Mouse (Mus musculus) midbrain, embryonic 14.5 days (tissue): ENCODE data around the gene Pald1. TPM values are rescaled to one million over a fixed set of nuclear protein-coding genes. Genes with fewer than 3 reads are reported as not detected.

Experiments used
- ATAC-seq: fragments of 200-750 bp; cut with Nextera tagmentation; 2 replicates; pipeline ENCODE4 v1.8.0; 2017; ENCODE audit warnings: moderate number of reproducible peaks, moderate library complexity; ENCODE audit not compliant: low FRiP score, low TSS enrichment
- DNase-seq: peaks from one replicate; pipeline ENCODE4 v3.0.0-alpha.2; 2015
- H3K27ac ChIP-seq: fragments of 300-500 bp; sonication (generic); replicated peaks from 2 replicates; pipeline ENCODE4 v1.5.1; 2014; ENCODE audit warnings: mild to moderate bottlenecking, low read depth, low read length, moderate library complexity
- H3K27me3 ChIP-seq: fragments of 300-500 bp; sonication (generic); 2 replicates; pipeline ENCODE4 v1.6.1; 2014; ENCODE audit warnings: low read length, control low read depth, mixed read lengths; ENCODE audit not compliant: control insufficient read depth, insufficient read depth
- H3K36me3 ChIP-seq: fragments of 300-500 bp; sonication (generic); 2 replicates; pipeline ENCODE4 v1.6.1; 2014; ENCODE audit warnings: low read length, control low read depth; ENCODE audit not compliant: control insufficient read depth, insufficient read depth
- H3K4me1 ChIP-seq: fragments of 300-500 bp; sonication (generic); 2 replicates; pipeline ENCODE4 v1.6.1; 2014; ENCODE audit warnings: mild to moderate bottlenecking, antibody characterized with exemption, low read length, control low read depth; ENCODE audit not compliant: control insufficient read depth, insufficient read depth
- H3K4me2 ChIP-seq: fragments of 300-500 bp; sonication (generic); 2 replicates; pipeline ENCODE4 v1.6.1; 2014; ENCODE audit warnings: mild to moderate bottlenecking, low read length, moderate library complexity
- H3K4me3 ChIP-seq: fragments of 300-500 bp; sonication (generic); replicated peaks from 2 replicates; pipeline ENCODE4 v1.5.1; 2014; ENCODE audit warnings: low read depth, low read length
- H3K9ac ChIP-seq: fragments of 300-500 bp; sonication (generic); replicated peaks from 2 replicates; pipeline ENCODE4 v1.6.1; 2014; ENCODE audit warnings: mild to moderate bottlenecking, low read length, moderate library complexity
- H3K9me3 ChIP-seq: fragments of 300-500 bp; sonication (generic); 2 replicates; pipeline ENCODE4 v1.6.1; 2016; ENCODE audit warnings: low read length, control low read depth, mixed read lengths; ENCODE audit not compliant: control insufficient read depth
- WGBS: fragments of 180-500 bp; shearing (Covaris S2); extraction: QIAGEN DNeasy Blood & Tissue Kit; methylation state at CpG from one replicate; pipeline ENCODE4 v1.1.7; 2014; 5-methylcytosine and 5-hydroxymethylcytosine counted together
- polyA plus RNA-seq: library from polyadenylated mRNA; unstranded; fragments of >200 nt; fragmentation: Nextera tagmentation; extraction: Ambion mirVana; gene quantifications from 2 replicates; pipeline ENCODE4 v1.2.1, GENCODE M21; 2014

Pald1 gene
- polyA plus RNA-seq, 1 experiment from 2014 or later: 18.7 TPM

- no peak overlapping the region for H3K9ac ChIP-seq
- H3K36me3 ChIP-seq: no peaks in the 10 kb centered on the region
- H3K4me2 ChIP-seq: no peak overlapping the region
- H3K27ac ChIP-seq: no peak overlapping the region
- H3K9me3 ChIP-seq: no peaks in the 10 kb centered on the region
- no peak overlapping the region for H3K4me3 ChIP-seq
- 96% methylated on average over 8 of the region's 8 CpGs for WGBS
- DNase-seq: no peak
- no peaks in the 10 kb centered on the region for H3K4me1 ChIP-seq
- H3K27me3 ChIP-seq: no peaks in the 10 kb centered on the region
- ATAC-seq: no peak
Measured at GRCm38 (mm10) chr10:61356568-61356967, 26.8 kb downstream of the Pald1 start.

DNA sequence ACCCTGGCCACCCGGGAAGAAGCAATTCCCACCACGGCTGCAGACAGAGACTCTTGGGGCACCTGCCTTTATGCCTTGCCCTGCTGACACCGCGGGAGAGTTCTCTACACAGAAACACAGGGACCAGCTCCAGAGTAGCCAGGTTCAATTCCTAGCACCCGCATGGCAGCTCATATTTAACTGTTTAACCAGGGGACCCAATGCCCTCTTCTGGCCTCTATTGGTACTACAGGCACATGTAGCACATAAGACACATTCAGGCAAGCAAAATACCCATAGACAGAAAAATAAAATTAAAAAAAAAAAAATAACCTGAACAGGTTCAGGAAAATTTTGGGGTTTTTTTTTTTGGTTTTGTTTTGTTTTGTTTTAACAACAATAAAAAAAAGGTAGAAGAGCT lies 27.2 kb downstream of the Pald1 start:
- no peak for ATAC-seq
- Histone ChIP-seq H3K27ac (no peak overlapping the region), H3K36me3 (peaks cover 1% of the 10 kb centered on the region; the same call in 1 of the 2 replicates), H3K9ac (no peak overlapping the region), H3K4me3 (no peak overlapping the region), H3K4me1 (no peaks in the 10 kb centered on the region), H3K27me3 (no peaks in the 10 kb centered on the region), H3K4me2 (no peak overlapping the region), H3K9me3 (no peaks in the 10 kb centered on the region)
- no peak for DNase-seq
- 96% methylated on average over 5 of the region's 5 CpGs for WGBS

DNA sequence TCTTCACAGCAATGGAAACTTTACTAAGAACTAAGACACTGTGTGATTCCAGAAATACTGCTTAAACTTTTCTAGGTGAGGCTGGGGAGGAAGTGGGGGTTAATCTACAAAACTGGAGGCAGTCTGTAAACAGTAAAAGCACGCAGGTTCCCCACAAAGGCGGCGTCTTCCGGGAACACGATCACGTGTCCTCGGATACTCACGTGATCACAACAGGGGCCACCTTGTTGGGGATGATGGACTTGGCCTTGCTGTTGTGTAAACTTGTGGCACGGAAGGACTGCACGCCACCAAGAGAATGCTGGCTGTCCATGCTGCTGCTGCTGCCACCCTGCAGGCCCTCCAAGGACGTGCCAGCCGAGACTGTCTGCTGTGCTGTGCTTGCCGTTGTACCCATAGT lies 27.7 kb downstream of the Pald1 start:
- ATAC-seq (no peak), DNase-seq (no peak)
- no peak overlapping the region for H3K4me2 ChIP-seq
- peaks cover 3% of the 10 kb centered on the region; the same call in 1 of the 2 replicates for H3K36me3 ChIP-seq
- no peak overlapping the region for H3K4me3 ChIP-seq
- no peaks in the 10 kb centered on the region for H3K27me3 ChIP-seq
- no peaks in the 10 kb centered on the region for H3K4me1 ChIP-seq
- no peak overlapping the region for H3K27ac ChIP-seq
- H3K9me3 ChIP-seq: no peaks in the 10 kb centered on the region
- no peak overlapping the region for H3K9ac ChIP-seq
- 96% methylated on average over 13 of the region's 13 CpGs for WGBS

- Histone ChIP-seq H3K4me3 (no peak overlapping the region), H3K4me1 (no peaks in the 10 kb centered on the region), H3K36me3 (peaks cover 9% of the 10 kb centered on the region; the same call in 1 of the 2 replicates), H3K9me3 (no peaks in the 10 kb centered on the region), H3K4me2 (no peak overlapping the region), H3K9ac (no peak overlapping the region), H3K27ac (no peak overlapping the region), H3K27me3 (no peaks in the 10 kb centered on the region)
- ATAC-seq (no peak), DNase-seq (no peak)
- 74% methylated on average over 4 of the region's 4 CpGs for WGBS
Measured at GRCm38 (mm10) chr10:61351216-61351615, 32.1 kb downstream of the Pald1 start.

DNA sequence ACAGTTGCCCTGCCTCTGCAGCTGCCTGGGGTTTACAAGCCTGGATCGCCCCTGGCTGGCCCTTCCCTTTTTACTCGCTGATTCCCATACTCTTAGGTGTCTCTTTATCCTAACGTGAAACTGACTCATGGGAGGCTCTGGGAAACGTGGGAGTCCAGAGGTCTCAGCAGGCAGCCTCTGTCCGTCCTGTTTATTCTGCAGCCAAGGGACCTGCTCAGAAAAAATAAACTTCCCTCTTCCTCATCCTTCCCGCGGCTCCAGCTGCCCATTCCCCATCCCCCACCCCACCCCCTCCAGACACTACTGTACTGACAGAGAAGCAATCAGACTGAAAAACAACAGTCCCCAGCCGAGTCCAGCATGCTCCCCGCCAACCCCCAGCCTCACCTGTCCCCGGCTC lies 37.0 kb downstream of the Pald1 start:
- Histone ChIP-seq H3K36me3 (peaks cover 9% of the 10 kb centered on the region; the same call in 1 of the 2 replicates), H3K4me1 (0 out of 2 replicates have a peak, but pooled peaks cover 4% of the 10 kb centered on the region), H3K9me3 (no peaks in the 10 kb centered on the region), H3K4me3 (no peak overlapping the region), H3K27ac (no peak overlapping the region), H3K4me2 (no peak overlapping the region), H3K9ac (no peak overlapping the region), H3K27me3 (no peaks in the 10 kb centered on the region)
- ATAC-seq: no peak
- no peak for DNase-seq
- 40% methylated on average over 10 of the region's 10 CpGs for WGBS

DNA sequence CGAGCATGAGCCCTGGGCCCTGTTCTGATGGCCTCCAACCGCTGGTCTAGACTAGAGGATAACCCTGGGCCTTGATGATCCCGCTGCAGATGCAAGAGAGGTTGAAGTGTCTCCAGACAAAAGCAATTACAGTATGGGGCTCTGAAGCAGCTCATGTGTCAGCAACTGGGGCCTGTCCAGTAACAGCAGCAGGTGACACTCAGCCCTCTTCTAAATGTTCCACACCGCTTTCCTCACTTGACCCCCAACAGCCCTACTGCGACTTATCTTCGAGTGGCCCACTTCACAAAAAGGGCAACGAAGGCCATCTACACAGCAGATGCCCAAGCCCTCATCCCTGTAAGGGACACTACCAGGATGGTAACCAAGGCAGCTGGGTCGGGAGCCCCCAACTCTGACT lies 38.2 kb downstream of the Pald1 start:
- WGBS: 74% methylated on average over 8 of the region's 8 CpGs
- no peaks in the 10 kb centered on the region for H3K27me3 ChIP-seq
- H3K4me1 ChIP-seq: 0 out of 2 replicates have a peak, but pooled peaks cover 4% of the 10 kb centered on the region
- H3K9me3 ChIP-seq: no peaks in the 10 kb centered on the region
- no peak overlapping the region for H3K9ac ChIP-seq
- DNase-seq: no peak
- no peak for ATAC-seq
- H3K27ac ChIP-seq: no peak overlapping the region
- H3K4me2 ChIP-seq: no peak overlapping the region
- H3K4me3 ChIP-seq: no peak overlapping the region
- peaks cover 7% of the 10 kb centered on the region; the same call in 1 of the 2 replicates for H3K36me3 ChIP-seq

DNA sequence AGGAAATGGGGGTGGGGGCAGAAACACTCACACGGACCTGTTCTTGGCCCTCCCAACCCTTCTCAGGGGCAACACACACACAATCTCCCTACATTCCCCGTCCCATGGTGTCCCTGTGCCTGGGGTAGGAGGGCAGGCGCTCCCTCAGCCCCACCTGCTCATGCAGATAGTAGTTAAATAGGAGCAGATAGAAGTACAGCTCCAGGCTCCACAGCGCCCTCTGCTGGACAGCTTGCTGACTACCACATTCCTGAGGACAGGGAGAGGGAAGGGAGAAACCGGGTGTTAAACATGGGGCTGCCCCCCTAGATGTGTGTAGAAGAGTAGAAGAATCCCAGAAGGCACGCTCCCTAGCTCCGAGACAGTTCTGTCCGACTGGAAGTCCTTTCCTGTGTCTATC lies 39.4 kb downstream of the Pald1 start:
- Histone ChIP-seq H3K4me3 (no peak overlapping the region), H3K9me3 (no peaks in the 10 kb centered on the region)
- WGBS: 53% methylated on average over 8 of the region's 8 CpGs

DNA sequence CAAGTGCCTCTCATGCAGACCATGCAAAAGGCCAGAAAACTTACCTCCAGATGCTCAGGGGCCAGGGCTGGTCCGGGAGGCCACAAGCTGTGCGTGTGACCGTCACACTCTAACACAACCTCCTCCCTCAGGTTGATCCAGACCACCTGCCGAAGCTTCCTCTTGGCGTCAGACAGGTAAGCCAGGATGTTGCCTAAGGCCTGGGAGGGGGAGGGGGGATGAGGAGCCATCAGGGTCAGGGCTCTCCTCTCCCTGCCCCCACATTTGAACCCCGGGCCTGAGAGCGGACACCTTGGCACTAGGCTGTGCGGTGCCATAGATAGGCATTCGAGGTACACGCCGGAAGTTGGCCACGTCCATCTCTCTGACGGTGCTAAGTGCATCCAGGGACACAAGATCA lies 40.6 kb downstream of the Pald1 start:
- Histone ChIP-seq H3K4me2 (no peak overlapping the region), H3K27me3 (no peaks in the 10 kb centered on the region), H3K4me3 (no peak overlapping the region), H3K9me3 (no peaks in the 10 kb centered on the region), H3K4me1 (0 out of 2 replicates have a peak, but pooled peaks cover 4% of the 10 kb centered on the region), H3K36me3 (no peaks in the 10 kb centered on the region), H3K27ac (no peak overlapping the region), H3K9ac (no peak overlapping the region)
- WGBS: 93% methylated on average over 13 of the region's 13 CpGs
- DNase-seq (no peak), ATAC-seq (no peak)

More for the DNA sequence above, 39.4 kb downstream of the Pald1 start:
- Histone ChIP-seq H3K27ac (no peak overlapping the region), H3K4me1 (0 out of 2 replicates have a peak, but pooled peaks cover 4% of the 10 kb centered on the region), H3K36me3 (no peaks in the 10 kb centered on the region), H3K4me2 (no peak overlapping the region), H3K27me3 (no peaks in the 10 kb centered on the region), H3K9ac (no peak overlapping the region)
- ATAC-seq: no peak
- peak; percentile 65 for DNase-seq

GRCm38 (mm10) chr10:61341557-61341956 lies 41.8 kb downstream of the Pald1 start:
- 75% methylated on average over 6 of the region's 6 CpGs for WGBS
- no peak overlapping the region for H3K9ac ChIP-seq

More at GRCm38 (mm10) chr10:61341557-61341956, 41.8 kb downstream of the Pald1 start:
- Histone ChIP-seq H3K27ac (no peak overlapping the region), H3K4me3 (no peak overlapping the region), H3K36me3 (no peaks in the 10 kb centered on the region), H3K4me2 (no peak overlapping the region), H3K27me3 (no peaks in the 10 kb centered on the region), H3K4me1 (0 out of 2 replicates have a peak, but pooled peaks cover 4% of the 10 kb centered on the region), H3K9me3 (no peaks in the 10 kb centered on the region)
- ATAC-seq (no peak), DNase-seq (peak; percentile 81)
